Mouse (Mus musculus): ENCODE data around the gene Gamt.
"Not testable (repeated sequence)": the region's sequence is repeated elsewhere in the genome, so short reads cannot be mapped to it uniquely, and the experiment has no call there.

Gamt gene

GRCm38 (mm10) chr10:80258752-80259462 lies 1.9 kb downstream of the Gamt start:
- DNase-seq (ENCODE audit: low read depth, low spot score), result no peak

DNA sequence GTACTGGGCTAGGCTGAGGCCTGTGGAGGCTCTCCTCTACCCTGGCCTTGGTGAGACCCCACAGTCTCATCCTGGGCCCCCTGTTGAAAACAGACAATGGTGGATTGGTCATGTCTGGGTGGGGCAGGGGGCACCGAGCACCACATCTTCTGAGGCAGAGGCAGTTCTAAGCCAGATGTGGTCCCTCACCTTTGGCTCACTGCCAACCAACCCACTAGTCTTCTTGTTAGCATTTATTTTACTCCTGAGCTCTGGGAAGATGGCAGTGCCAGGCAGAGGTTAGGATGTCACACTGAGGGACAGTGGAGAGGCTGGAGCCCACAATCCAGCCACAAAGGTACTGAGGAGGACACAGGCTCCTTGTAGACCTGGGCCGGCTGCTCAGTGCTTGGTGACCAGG lies 2.9 kb downstream of the Gamt start:
- DNase-seq (ENCODE audit: low read depth, low spot score), result no peak

GRCm38 (mm10) chr10:80255881-80256535 lies 4.8 kb downstream of the Gamt start:
- no peak for DNase-seq (ENCODE audit: low read depth, low spot score)

DNA sequence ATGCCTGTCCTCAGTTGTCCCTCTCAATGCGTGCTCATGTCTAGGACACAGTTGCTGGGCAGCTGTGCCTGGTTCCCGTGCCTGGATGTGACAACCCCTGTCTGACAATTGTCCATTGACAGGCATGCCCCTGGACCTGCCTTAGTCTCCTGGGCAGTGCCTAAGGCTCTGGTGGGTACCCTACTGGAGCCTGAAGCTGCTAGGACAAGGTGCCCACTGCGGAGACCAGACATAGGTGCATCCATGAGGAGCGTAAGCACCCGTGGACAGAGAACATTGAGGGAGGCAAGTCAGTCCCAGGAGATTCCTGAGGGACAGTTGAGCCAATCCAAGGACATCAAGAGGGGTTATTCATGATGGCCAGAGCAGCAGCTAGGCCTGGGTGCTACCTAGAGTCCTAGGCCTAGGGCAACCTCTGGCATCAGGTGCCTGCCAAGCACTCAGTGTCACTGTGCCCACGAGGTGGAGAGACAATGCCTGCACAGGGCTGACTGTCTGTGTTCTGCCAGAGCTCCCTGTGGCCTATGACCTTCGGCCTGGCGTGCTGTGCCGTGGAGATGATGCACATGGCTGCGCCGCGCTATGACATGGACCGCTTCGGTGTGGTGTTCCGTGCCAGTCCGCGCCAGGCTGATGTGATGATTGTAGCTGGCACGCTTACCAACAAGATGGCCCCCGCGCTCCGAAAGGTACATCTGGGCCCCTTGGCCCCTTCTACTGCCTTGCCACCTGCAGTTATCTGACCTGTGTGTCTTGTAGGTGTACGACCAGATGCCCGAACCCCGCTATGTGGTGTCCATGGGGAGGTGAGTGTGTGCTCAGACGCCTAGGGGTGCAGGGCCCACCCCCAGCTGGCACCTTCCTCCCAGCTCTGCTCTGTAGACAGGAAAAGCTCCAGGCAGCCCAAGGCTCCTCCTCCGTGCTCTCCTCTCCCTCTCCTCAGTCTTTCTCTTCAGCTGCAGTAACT lies 6.2 kb downstream of the Gamt start:
- no peak for DNase-seq (ENCODE audit: low read depth, low spot score)

DNA sequence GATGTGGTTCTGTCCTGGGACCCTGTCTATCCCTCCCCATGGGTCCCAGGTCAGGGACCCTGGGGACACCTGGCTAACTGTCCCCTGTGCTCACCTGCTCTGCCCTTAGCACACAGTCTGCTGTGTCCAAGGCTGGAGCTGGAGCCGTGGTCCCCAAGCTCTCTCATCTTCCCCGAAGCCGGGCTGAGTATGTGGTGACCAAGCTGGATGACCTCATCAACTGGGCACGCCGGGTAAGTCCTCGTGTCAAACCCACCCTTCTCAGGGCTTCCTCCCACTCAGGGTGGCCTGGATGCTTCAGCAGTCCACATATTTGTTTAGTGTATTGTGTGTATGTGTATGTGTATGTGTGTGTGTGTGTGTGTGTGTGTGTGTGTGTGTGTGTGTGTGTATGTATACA lies 7.3 kb downstream of the Gamt start:
- DNase-seq (ENCODE audit: low read depth, low spot score), result no peak

DNA sequence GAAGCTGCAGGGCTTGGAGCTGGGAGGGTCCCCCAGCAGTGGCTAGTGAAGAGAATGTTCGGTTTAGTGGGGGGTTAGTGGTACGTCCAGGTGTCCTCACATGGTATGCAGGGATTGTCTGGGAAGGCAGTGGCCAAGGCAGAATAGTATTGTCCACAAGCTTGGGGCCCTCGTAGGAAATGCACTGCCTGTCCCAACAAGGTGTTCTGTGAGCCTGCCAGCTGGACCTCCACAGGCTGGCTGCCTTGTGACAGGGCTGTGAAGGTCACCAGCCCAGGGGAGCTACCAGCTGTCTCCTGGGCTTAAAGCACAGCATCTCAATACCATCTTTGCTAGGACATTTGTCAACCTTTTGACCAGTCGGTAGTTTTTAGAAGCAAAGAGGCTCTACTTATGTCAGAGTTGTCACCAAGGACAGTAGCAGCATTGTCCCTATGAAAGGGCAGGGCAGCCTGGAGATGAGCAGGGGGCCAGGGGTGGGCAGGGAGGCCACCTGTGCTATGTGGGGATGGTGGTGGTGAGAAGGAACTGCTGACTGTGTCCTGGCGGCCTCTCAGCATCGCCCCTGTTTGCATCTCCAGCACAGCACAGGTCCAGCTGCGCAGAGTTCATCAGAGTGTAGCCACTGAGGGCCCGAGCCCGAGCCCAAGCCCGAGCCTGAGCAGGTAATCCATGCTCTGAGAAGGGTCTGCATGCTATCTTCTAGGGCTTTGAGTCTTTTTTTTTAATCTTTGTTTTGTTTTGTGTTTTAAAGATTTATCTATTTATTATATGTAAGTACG lies 8.1 kb downstream of the Gamt start:
- no peak for DNase-seq (ENCODE audit: low read depth, low spot score)

DNA sequence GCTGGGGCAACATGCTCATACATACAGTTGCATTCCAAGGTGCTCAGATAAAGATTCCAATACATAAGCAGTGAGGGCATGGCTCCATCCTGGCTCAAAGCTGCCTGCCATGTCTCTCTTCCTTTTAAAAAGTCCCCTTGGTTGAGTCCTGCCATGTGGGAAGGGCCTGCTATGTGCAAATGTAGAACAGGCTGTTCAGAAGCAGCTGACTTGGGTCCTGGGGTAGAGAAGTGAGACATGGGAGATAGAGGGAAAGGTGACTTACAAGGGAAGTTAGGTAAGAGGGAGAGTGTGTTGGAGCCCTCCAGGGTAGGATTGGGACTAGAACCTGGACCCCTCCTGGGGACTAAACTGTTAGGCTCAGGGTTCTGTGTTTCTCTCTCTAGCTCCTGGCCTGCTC lies 8.8 kb downstream of the Gamt start:
- no peak for DNase-seq (ENCODE audit: low read depth, low spot score)

DNA sequence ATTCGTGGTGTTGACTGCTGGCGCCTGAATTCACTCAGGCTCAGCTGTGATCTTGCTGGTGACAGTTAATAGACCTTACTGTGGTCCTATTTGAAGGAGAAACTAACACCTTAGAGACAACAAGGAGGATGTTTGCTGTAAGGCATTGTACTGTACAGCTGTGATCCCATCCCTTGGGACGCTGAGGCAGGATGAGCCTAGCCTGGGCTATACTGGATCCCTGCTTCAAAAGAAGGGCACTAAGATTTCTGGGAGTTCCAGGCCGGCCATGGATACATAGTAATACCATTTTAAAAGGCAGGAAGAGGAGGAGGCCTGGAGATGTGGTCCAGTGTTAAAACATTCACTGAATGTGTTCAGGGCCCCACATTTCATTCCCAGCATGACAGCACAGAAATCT lies 10.2 kb downstream of the Gamt start:
- no peak for DNase-seq (ENCODE audit: low read depth, low spot score)

- no peak for DNase-seq (ENCODE audit: low read depth, low spot score)
These were observed 10.8 kb downstream of the Gamt start for GRCm38 (mm10) chr10:80250059-80250458.

DNA sequence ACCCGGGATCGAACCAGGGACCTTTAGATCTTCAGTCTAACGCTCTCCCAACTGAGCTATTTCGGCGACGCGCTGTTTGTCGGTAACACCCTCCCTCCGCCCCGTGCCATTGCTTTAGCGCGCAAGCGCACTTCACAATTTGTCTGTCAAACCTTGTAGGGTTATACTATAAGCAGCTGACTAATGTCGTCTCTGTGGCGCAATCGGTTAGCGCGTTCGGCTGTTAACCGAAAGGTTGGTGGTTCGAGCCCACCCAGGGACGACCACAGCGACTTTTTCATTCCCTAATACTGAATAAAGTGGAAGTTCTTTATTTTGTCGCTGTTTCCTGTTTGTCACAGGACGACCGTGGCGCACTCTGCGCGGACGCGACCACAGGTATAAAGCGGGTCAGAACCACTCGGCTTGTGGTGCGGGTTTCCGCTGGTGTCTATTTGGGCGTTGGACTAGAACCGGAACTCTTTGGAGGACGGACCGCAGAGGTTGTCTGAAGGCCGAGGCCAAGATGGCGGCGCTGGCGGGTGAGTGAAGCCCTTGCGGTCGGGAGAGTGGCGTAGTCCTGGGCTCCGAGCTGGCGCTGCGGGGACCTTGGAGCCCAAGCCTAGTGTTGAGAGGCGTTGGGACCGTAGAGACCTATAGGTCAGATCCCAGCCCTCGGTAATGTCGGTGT lies 11.7 kb downstream of the Gamt start, which contains the start of gene Ndufs7:
Gene Ndufs7 (plus strand): TSS at position 151 of the 670 bp plus-strand sequence.
- DNase-seq (ENCODE audit: low read depth, low spot score), result peak; percentile 94

GRCm38 (mm10) chr10:80248437-80248836 lies 12.4 kb downstream of the Gamt start:
- not testable (repeated sequence) for DNase-seq (ENCODE audit: low read depth, low spot score)

DNA sequence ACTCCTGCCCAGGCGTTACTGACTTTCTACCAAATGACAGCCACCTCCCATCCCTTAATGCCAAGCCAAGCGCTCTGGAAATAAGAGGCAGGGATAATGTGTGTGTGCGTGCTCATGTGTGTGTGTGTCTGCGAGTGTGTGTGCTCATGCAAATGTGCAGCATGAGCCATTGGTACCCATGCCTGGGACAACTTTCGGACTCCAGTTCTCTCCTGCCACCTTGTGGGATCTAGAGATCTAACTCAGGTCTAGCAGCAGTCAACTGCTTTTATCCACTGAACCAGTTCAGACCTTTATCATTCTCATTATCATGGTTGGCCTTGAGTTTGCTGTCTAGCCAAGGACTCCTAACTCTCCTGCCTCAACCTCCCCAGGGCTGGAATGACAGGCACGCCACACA lies 13.0 kb downstream of the Gamt start:
- no peak for DNase-seq (ENCODE audit: low read depth, low spot score)

DNA sequence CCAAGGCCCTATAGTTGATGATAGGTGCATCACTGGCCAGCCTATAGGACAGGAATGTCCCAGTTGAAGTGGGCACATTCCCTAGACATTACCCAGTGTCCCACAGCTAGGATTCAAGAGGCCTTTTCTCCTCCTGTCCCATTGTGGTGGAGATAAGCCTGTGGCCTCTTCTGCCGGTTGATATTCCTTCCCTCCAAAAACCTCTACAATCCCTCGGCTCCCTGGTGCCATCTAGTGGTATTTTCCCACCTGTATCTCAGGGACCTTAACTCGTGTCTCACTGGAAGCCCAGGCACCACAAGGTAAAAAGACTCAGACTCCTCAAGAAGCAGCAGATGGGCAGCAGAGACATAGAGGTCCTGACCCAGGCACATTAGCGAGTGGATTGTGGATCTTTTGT lies 15.2 kb downstream of the Gamt start:
- DNase-seq (ENCODE audit: low read depth, low spot score), result peak; percentile 70

DNA sequence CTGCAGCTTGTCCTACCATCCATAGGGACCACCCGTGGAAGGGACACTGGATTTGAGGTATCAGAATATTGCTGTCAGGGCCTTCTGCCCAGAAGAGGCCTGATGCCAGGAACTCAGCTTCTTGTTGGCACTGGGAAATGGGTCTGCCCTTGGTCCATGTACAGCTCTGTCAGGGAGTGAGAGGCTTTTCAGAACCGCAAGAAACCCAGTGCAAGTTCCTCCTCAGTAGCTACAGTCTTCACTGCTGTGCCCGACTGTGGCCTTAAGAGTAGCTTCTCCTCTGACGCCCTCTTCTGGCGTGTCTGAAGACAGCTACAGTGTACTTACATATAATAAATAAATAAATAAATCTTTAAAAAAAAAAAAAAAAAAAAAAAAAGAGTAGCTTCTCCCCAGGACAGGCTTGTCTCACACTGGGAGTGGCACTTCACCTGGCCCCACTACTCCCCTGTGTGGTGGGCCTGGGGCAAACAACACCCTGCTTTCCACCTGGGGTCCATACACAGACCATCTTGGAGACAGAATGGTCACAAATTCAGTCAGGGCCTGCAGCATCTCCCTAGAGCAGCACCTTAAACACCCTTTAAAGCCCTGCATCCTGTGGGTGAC lies 15.9 kb downstream of the Gamt start:
- DNase-seq (ENCODE audit: low read depth, low spot score), result no peak

- DNase-seq (ENCODE audit: low read depth, low spot score), result no peak
These were observed 18.2 kb downstream of the Gamt start for GRCm38 (mm10) chr10:80242607-80243006.

GRCm38 (mm10) chr10:80242088-80242487 lies 18.7 kb downstream of the Gamt start:
- peak; percentile 59 for DNase-seq (ENCODE audit: low read depth, low spot score)

GRCm38 (mm10) chr10:80239791-80240190 lies 21.0 kb downstream of the Gamt start:
- no peak for DNase-seq (ENCODE audit: low read depth, low spot score)

- no peak for DNase-seq (ENCODE audit: low read depth, low spot score)
These were observed 22.5 kb downstream of the Gamt start for GRCm38 (mm10) chr10:80238306-80238705.

DNA sequence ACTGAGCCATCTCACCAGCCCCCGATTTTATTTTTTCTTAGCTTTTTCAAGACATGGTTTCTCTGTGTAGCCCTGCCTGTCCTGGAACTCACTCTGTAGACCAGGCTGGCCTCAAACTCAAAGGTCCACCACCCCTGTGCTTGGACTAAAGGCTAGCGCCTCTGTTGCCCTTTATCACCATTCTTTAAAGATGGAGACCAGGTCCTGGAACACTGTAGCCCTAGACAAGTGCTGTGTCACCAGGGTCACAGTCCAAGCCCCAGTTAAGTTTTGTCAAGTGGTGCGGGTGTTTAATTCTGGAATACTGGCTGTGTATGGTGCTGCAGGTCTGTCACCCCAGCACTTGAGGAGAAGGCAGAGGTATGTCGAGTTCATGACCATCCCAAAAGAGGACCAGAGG lies 23.8 kb downstream of the Gamt start:
- DNase-seq (ENCODE audit: low read depth, low spot score), result no peak

DNA sequence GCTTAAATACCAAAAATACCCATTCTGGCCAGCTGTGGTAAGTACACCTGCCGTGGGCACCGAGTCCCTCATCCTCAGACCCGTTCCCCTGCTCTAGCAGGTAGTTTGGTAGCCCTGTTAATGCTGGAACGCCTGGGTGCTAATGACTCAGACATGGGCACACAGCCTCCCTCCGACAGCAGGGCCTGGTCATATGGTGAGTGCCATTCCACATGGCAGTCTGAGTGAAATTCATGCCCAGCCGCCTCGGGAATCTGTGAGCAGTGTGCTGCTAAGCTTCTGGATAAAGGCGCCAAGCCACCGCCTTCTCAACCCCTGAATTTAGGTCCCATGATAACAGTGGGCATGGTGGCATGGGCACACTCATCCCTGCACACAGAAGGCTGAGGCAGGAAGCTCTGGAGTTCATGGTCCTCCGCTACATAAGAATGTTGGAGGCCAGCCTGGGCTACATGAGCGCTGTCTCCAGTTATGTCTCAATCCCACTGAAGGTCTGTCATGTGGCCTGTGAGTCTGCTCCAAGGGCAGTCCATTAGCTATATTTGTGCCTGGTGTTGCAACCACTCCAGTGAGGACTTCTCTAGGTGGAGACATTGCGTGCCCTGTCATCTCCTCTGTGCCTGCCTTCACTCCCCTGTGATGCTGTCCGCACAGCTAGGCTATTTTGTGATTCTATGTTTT lies 24.5 kb downstream of the Gamt start:
- DNase-seq (ENCODE audit: low read depth, low spot score), result no peak
